Mouse (Mus musculus) CD8-positive naive resting alpha-beta T cell, adult 57 days (primary cell): ENCODE measurements around the gene Zfp850. TPM values are rescaled to one million over a fixed set of nuclear protein-coding genes. Genes with fewer than 3 reads are reported as not detected.

ENCODE experiments used
- total RNA-seq: library from RNA; stranded (reverse); gene quantifications from one replicate; pipeline ENCODE4 v1.2.4, GENCODE M21; 2023

Gene Zfp850
- total RNA-seq, result 10.7 TPM

DNA sequence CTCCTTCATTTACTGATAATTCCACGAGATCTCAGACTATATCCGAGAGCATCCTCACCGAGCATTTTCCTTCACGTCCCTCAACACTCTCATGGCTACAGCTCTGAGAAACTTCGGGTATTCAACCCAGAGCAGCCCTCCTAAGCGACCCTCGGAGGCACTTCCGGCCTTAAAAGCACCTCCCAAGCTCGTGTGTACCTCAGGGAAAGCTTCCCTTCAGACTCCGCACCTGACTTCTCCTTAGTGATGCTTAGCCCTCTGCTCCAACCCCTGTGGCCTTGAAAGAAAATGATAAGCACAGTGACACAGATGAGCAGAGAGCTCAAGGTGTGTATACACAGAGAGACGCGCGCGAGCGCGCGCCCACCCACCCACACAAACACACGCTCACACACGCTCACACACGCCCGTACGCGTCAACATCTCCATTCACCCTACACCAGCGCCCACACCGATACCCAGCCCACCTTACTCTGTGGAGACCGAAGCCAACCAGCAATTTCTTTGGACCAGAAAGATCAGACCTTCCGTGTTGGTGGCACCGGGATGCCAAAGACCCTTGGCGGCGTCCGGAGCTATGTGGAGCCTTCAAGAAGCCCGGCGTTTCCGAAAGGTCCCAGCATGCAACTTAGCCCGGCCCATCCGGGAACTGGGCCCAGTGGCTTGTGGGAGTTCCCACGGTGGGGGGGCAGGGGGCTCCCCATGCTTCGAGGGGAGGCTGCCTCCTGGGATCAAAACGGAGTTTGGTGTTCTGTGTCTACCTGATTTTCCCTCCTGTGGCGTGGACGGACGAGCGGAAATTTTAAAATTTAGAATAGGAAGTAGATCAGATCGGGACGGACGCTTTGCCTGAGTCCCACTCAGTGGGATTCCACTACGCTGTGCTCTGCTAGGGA, at the start of gene Zfp850:
TSS of gene Zfp850 (minus strand) at position 567 of the 896 bp plus-strand sequence.

DNA sequence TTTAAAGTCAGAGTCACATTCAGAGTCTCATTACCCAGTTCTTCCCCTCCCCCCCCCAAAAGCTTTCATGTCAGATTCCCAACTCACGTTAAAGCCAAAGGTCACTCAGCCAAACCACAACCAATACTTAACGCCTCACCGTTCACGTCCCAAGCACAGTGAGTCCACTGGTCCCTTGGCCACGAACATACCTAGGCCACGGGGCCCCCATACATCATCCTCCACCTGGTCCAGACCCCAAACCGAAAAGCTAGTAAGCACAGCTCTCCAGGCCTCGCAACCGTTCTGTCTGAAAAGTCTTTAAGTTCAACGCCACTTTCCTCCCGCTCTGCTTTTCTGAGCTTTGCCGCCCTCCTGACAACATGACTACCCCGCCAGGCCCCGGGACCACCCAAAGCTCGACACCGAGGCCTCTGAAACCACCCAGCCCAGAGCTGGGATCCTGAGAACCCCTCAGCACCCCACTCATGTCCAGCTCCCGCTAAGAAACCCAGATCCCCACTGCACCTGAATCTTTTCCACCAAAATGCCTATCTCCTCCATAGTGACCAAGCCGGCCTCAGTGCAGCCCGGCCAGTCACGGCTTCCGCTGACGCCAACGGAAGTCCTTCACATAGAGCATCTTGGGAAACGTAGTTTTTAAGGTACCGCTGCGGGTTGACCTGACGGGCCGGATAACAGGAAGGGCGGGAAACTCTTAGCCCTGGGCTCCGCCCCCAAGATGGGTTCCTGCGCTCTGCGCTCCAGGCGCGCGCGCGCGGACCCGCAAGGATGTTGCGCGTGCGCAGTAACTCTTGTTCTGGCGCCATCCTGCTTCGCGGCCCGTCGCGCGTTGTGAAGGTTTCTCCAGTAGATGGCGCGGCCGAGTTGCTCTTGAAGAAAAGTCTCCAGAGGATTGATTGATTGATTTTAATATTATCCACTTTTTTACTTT, 35.8 kb upstream of the Zfp850 start, which contains the start of gene Psmc4:
TSS of gene Psmc4 (minus strand) at position 626 of the 934 bp plus-strand sequence.

DNA sequence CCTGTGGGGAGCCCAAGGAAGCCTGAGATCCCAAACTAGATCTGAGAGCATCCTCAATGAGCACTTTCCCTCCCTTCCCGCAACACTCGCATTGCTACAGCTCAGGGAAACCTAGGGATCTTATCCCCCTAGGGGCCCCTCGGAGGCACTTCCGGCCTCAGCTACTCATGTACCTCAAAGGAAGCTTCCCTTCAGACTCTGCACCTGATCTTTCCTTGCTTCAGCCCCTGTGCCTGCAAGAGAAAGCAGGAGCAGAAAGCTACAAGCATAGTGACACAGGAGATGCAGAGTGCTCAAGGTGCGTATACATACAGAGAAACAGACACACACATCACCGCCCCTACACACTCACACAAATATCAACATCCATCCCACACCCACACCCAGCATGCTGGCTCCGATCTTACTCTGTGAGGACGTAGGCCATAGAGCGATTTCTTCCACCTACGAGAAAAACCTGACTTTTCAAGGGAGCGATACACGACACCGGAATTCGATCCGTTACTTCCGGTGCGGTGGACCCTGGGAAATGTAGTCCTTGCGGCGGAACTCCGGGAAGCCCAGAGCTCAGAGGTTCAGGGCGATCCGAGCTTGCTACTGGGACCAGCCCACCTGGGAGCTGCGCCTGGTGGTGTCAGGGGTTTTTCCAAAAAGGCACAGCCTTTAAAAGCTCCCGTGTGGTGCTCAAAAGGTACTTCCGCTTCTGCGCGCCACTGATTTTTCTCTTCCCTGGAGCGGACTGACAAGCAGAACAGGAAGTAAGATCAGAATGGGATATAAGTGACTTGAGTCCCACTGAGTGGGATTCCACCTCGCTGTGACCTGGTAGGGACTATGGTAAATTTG, 35.0 kb downstream of the Zfp850 start, which contains the start of gene Zfp780b:
TSS of gene Zfp780b (minus strand) at position 489 of the 846 bp plus-strand sequence.

Other genes with a start within 250 kb of the Zfp850 start
- gene Zfp626, start 206.9 kb downstream of the Zfp850 start, total RNA-seq, result 12.7 TPM
- 4.7 TPM for gene Zfp59, start 175.5 kb downstream of the Zfp850 start, total RNA-seq
- 17.0 TPM for gene Zfp607a, start 156.6 kb downstream of the Zfp850 start, total RNA-seq
- gene Zfp974, start 84.7 kb downstream of the Zfp850 start, total RNA-seq, result 10.8 TPM
- 11.5 TPM for gene Zfp780b, start 34.9 kb downstream of the Zfp850 start, total RNA-seq
- gene Psmc4, start 36.0 kb upstream of the Zfp850 start, total RNA-seq, result 98.5 TPM
- gene Fcgbp, start 57.1 kb upstream of the Zfp850 start, total RNA-seq, result not detected
- gene 9530053A07Rik, start 115.4 kb upstream of the Zfp850 start, total RNA-seq, result not detected
- gene Fbl, start 155.6 kb upstream of the Zfp850 start, total RNA-seq, result 194 TPM
- gene Dyrk1b, start 165.4 kb upstream of the Zfp850 start, total RNA-seq, result 16.6 TPM